Mouse (Mus musculus) kidney, postnatal 14 days (tissue): ENCODE measurements around the gene Nudt3.

Source experiments
- DNase-seq: peaks from one replicate; pipeline ENCODE4 v3.0.0; 2022; ENCODE audit warnings: mixed read lengths

Gene Nudt3

GRCm38 (mm10) chr17:27564391-27565162 is 58.7 kb downstream of the Nudt3 start:
- no peak for DNase-seq

GRCm38 (mm10) chr17:27563771-27564244 is 59.5 kb downstream of the Nudt3 start:
- DNase-seq, result no peak

DNA sequence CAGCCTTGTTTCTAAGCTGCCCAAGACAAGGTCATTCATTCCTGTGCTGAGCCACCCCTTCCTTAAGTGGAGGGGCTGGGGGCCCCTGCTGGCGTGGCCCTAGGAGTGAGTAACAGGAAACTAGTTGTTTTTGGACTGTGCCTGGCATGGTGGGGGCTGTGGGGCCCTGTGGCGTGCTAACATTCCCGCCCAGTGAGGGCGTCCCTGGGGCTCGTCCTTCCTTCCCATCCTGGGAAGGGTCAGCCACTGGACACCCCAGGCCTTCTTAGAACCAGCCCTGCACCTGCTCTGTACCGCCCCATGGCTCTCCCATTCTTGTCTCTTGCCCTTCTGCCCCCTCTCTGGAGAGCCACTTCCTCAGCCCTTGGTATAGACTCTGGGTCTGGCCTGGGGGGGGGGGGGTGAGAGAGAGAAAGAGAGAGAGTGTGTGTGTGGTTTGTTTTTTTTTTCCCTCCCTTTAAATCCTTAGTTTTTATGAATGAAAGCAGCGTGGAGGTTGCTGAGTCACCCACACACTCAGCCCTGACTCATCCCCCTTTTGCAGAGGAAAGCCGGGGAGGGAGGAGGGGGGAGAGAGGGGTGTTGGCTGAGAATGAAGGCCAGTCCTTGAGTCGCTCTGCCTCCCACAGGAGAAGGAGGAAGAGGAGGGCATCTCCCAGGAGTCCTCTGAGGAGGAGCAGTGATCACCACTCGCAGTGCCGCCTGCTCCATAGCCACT is 61.3 kb downstream of the Nudt3 start:
- no peak for DNase-seq

GRCm38 (mm10) chr17:27560926-27561480 is 62.3 kb downstream of the Nudt3 start:
- DNase-seq, result no peak

- DNase-seq, result no peak
These were observed 63.7 kb downstream of the Nudt3 start for GRCm38 (mm10) chr17:27559596-27559995.

- DNase-seq, result no peak
These were observed 64.5 kb downstream of the Nudt3 start for GRCm38 (mm10) chr17:27558845-27559244.

GRCm38 (mm10) chr17:27557927-27558661 is 65.2 kb downstream of the Nudt3 start:
- DNase-seq, result no peak

- peak; percentile 55 for DNase-seq
These were observed 65.9 kb downstream of the Nudt3 start for GRCm38 (mm10) chr17:27557181-27557926.

GRCm38 (mm10) chr17:27556315-27557011 is 66.8 kb downstream of the Nudt3 start, which contains the start of gene Hmga1:
TSS of gene Hmga1 (plus strand) at chr17:27556497.
- DNase-seq, result peak; percentile 93

DNA sequence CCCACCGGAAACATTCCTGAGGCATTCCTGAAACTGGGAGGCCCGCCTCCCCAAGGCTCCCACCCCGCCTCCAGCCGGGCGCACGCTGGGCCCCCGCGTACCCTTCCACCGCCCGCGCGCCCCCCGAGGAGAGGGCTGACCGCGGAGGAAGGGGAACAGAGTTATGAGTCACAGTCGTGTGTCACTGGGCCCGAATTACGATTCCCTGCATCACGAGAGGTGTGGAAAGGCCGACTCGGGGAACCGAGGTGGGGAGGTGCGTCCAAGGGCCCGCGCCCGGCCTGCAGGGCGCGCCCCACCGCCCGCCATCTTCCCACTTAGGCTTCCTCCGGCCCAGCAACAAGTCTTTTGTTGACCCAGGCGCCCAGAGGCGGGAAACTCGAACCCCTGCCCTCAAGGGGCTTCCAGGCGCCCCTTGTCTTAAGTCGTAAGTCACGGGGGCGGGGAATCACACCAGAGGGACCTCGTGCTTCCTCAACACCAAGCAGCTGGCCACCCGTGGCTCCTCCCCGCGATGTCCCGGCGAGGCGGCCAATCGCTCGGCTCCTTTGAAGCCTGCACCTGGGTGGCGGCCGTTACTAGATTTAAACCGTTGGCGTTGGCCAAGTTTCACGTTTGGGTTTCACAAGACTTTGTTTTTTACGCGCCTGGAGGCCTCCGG is 67.7 kb downstream of the Nudt3 start:
- DNase-seq, result peak; percentile 79

DNA sequence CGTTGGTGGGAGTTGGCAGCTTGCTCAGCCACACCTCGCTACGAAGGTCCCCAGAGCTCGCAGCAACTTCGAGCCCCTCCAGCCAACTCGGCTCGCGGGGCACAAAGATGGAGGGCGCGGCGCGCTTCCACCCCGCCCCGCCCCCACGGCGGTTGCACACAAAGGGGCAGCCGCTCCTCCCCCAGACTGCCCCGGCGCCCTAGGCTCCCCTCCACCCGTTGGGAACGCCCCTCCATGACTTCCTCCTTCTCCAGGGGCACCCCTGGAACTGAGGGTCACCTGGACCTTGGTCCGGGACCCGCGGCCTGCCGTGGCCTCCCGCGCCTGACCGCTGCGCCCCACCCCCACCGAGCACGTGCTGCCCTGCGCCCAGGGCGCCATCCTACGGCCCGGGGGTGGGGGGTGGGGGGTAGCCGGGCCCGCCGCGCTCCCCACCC is 68.2 kb downstream of the Nudt3 start:
- DNase-seq, result peak; percentile 65

GRCm38 (mm10) chr17:27554062-27554960 is 69.0 kb downstream of the Nudt3 start:
- DNase-seq, result no peak

GRCm38 (mm10) chr17:27552215-27553201 is 70.8 kb downstream of the Nudt3 start:
- DNase-seq, result no peak

DNA sequence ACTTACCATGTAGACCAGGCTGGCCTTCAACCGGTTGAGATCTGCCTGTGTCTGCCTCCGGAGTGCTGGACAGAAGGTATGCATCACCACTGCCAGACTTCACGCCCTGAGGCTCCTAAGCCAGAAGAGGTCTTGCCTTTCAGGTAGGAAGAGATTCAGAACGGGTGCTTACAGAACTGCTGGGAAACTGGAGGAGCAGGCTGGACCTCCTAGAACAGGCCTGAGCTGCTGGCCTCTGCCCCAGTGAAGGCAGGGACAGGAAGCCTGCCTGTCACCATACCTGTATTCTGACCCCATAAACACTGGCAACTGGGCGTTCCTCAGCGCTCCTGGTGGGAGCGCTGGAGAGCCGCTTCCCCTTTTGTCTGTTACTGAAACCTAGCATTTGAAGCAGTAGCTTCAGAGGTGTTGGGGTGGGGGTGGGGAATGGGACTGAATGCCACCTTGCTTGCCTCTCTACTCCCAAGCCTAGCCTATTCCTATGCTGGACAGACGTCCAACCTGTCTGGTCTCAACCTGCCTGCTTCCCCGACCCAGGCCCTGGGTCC is 71.8 kb downstream of the Nudt3 start:
- DNase-seq, result no peak

GRCm38 (mm10) chr17:27549234-27549633 is 74.1 kb downstream of the Nudt3 start:
- no peak for DNase-seq

GRCm38 (mm10) chr17:27547253-27547868 is 75.9 kb downstream of the Nudt3 start:
- DNase-seq, result peak; percentile 57

DNA sequence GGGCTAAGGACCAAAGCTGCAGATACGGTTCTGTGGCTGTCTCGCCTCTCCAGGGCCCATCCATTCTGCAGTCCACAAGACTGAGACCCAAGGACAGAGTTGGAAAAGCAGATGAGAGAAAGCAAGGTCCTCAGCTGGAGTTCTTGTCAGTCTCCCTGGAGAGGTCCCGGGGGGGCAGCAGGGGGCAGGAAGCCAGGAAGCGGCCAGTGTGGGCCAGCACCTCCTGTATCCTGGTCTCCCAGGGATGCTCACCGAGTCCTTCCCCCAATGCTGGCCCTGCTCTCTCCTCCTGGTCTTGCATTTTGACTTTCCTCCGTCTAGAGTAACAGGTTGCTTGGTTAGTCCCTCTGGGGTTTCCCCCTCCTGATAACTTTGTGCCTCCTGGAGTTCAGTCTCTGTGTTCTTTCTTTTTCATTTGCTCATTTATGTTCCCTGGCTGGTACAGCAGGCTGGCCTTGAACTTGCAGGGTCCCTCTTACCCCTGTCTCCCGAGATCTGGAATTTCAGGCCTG is 76.7 kb downstream of the Nudt3 start:
- no peak for DNase-seq

DNA sequence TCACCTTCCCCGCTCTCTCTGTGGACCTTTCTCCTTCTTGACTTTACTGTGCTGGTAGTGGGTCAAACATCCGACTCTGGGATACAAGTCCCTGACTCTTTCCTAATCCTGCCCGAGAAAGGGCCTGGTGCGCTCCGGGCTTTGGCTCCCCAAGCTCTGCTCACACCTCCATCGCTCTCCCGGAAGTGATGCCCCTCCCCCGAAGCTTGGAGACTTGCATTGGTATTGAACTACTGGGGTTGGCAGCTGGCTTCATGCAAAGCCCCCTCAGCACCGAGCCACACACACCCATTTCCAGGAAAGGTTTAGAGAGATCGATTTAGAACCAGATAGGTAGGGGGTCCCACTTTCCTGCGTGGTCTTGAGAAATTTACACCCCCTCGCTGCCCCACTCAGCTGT is 77.3 kb downstream of the Nudt3 start:
- no peak for DNase-seq
